Mouse (Mus musculus) hindlimb bud, embryonic 11.5 days (tissue): Measurements from ENCODE around the gene Lrrc41.

Source experiments
- DNase-seq: peaks from one replicate; pipeline ENCODE4 v3.0.0-alpha.2; 2012; ENCODE audit warnings: low read depth, low spot score; ENCODE audit errors: extremely low spot score

Gene Lrrc41

GRCm38 (mm10) chr4:116142269-116142668 lies 67.2 kb downstream of the Lrrc41 start:
- no peak for DNase-seq

GRCm38 (mm10) chr4:116143317-116143811 lies 68.3 kb downstream of the Lrrc41 start:
- no peak for DNase-seq

GRCm38 (mm10) chr4:116143891-116144717 lies 69.0 kb downstream of the Lrrc41 start:
- no peak for DNase-seq
